Mouse (Mus musculus): Measurements from ENCODE around the gene Gse1. TPM values are rescaled to one million over a fixed set of nuclear protein-coding genes. Genes with fewer than 3 reads are reported as not detected.

The Gse1 gene
- total and polyA plus RNA-seq, 3 experiments = 23.6 to 128 (median 66.9) TPM

DNA sequence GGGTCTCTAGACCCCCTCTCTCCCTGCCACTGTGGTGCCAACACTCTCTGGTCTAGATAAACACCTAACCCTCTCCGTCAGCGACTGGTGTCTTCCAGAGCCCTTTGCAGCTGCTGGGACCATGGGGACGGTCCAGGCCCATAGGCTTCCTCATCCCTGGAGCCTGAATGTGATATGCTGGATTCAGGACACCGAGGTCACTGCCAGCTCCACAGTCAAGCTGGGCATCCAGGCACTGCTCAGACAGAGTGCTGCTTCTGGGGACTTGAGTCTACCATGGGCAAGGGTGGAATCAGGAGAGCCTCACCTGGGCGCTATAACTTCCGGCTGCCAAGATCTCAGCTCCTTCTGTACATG lies 154.9 kb downstream of the Gse1 start:
- peak overlapping the region; percentile 42 for H3K9ac ChIP-seq (ENCODE audit: control insufficient read depth, low read depth, low read length, poor library complexity, severe bottlenecking)

DNA sequence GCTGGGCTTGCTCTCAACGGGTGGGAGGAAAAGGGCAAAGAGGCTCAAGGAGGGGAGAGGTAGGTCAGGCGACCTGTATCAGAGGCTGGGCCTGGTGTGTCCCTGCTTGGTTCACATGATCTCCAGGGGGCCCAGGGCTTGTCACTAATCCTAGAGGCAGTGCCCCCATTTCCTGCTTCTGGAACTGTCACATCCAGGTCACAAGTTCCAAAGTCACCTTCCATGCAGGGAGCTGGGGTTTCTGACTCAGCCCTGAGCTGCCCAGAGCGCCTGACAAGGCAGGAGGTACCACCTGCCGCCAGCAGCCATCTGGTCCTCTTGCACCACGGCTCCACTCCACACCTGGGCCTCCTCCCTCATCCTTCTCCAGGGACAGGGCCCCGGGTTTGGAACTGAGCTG lies 155.5 kb downstream of the Gse1 start:
- no peak for TF ChIP-seq ZMIZ1 (IDR thresholded peaks at IDR 0.05; ENCODE audit: low read depth, low read length)
- no peak for TF ChIP-seq MAZ (IDR thresholded peaks at IDR 0.05; ENCODE audit: low read depth, low read length)
- TF ChIP-seq CHD1 (IDR thresholded peaks at IDR 0.05; ENCODE audit: low read depth, low read length) = no peak
- no peak for TF ChIP-seq POLR2AphosphoS2 (IDR thresholded peaks at IDR 0.05; ENCODE audit: low read length)
- no peak for TF ChIP-seq ETS1 (IDR thresholded peaks at IDR 0.05; ENCODE audit: low read depth, low read length)
- TF ChIP-seq TCF12 (IDR thresholded peaks at IDR 0.05; ENCODE audit: low read depth, low read length) = no peak
- no peak for TF ChIP-seq SMC3 (IDR thresholded peaks at IDR 0.05; ENCODE audit: low read depth, low read length)
- no peak for TF ChIP-seq MXI1 (IDR thresholded peaks at IDR 0.05; ENCODE audit: low read depth, low read length)
- TF ChIP-seq MYC (IDR thresholded peaks at IDR 0.05; ENCODE audit: low read depth, low read length) = no peak
- TF ChIP-seq RAD21 (IDR thresholded peaks at IDR 0.05; ENCODE audit: low read depth, low read length) = no peak
- Histone ChIP-seq H3K4me3 (ENCODE audit: control insufficient read depth in 1 of 2, insufficient read depth in 1 of 2, low read depth in 2 of 2, low read length in 2 of 2) (no peak overlapping the region), H3K9ac (ENCODE audit: control insufficient read depth, low read depth, low read length, poor library complexity, severe bottlenecking) (no peak overlapping the region), H3K36me3 (ENCODE audit: control insufficient read depth in 1 of 2, insufficient read depth in 2 of 2, low read length in 2 of 2) (peaks cover 0 to 20% of the 10 kb centered on the region in 2 experiments; a peak in 2 of 4 replicates), H3K27ac (ENCODE audit: control insufficient read depth, low read depth, low read length) (no peak overlapping the region; the same call in 1 of the 2 replicates), H3K27me3 (ENCODE audit: control insufficient read depth in 1 of 2, insufficient read depth in 2 of 2, low read length in 2 of 2) (no peaks in the 10 kb centered on the region), H3K79me2 (ENCODE audit: control insufficient read depth, insufficient read depth, low read length, poor library complexity) (no peaks in the 10 kb centered on the region; the same call in none of the 2 replicates), H3K4me1 (ENCODE audit: control insufficient read depth in 1 of 2, insufficient read depth in 2 of 2, low read length in 2 of 2) (peaks cover 18 to 28% of the 10 kb centered on the region in 2 experiments), H3K9me3 (replicated peaks; ENCODE audit: insufficient read depth, low read length) (no peaks in the 10 kb centered on the region)
- no peak for DNase-seq (ENCODE audit: low read depth, low spot score)

More for the DNA sequence above, 154.9 kb downstream of the Gse1 start:
- peaks cover 1% of the 10 kb centered on the region for H3K79me2 ChIP-seq (ENCODE audit: control insufficient read depth, insufficient read depth, low read length, poor library complexity)
- H3K27ac ChIP-seq (ENCODE audit: control insufficient read depth, low read depth, low read length) = peak overlapping the region; percentile 41
- peaks cover 0 to 25% of the 10 kb centered on the region in 2 experiments; a peak in 2 of 4 replicates for H3K36me3 ChIP-seq (ENCODE audit: control insufficient read depth in 1 of 2, insufficient read depth in 2 of 2, low read length in 2 of 2)
- no peaks in the 10 kb centered on the region for H3K9me3 ChIP-seq (replicated peaks; ENCODE audit: insufficient read depth, low read length)
- no peak for DNase-seq (ENCODE audit: low read depth, low spot score)
- TF ChIP-seq BHLHE40 (IDR thresholded peaks at IDR 0.05; ENCODE audit: borderline replicate concordance, low read depth, low read length) = no peak
- TF ChIP-seq SMC3 (IDR thresholded peaks at IDR 0.05; ENCODE audit: low read depth, low read length) = no peak
- TF ChIP-seq MEF2A (IDR thresholded peaks at IDR 0.05; ENCODE audit: extremely low read depth, insufficient replicate concordance, low read depth, low read length, poor library complexity, severe bottlenecking) = no peak
- no peak for TF ChIP-seq KAT2A (conservative IDR thresholded peaks at IDR 0.05; ENCODE audit: low read depth, low read length)
- no peak for TF ChIP-seq ETS1 (IDR thresholded peaks at IDR 0.05; ENCODE audit: low read depth, low read length)
- no peak for TF ChIP-seq EP300 (IDR thresholded peaks at IDR 0.05; ENCODE audit: low read depth in 1 of 2, low read length in 2 of 2)
- no peak for TF ChIP-seq MXI1 (IDR thresholded peaks at IDR 0.05; ENCODE audit: low read depth, low read length)
- no peak for TF ChIP-seq SIN3A (IDR thresholded peaks at IDR 0.05; ENCODE audit: low read length)
- TF ChIP-seq ZC3H11A (IDR thresholded peaks at IDR 0.05; ENCODE audit: low read depth, low read length) = no peak
- no peak for TF ChIP-seq ZKSCAN1 (IDR thresholded peaks at IDR 0.05; ENCODE audit: low read depth, low read length)
- no peak for TF ChIP-seq CHD1 (IDR thresholded peaks at IDR 0.05; ENCODE audit: low read depth, low read length)
- no peak for TF ChIP-seq NRF1 (IDR thresholded peaks at IDR 0.05; ENCODE audit: insufficient read depth, low read depth, low read length, poor library complexity, severe bottlenecking)
- no peak for TF ChIP-seq TCF12 (IDR thresholded peaks at IDR 0.05; ENCODE audit: low read depth, low read length)
- TF ChIP-seq CHD2 (IDR thresholded peaks at IDR 0.05; ENCODE audit: low read length) = no peak
- no peak for TF ChIP-seq RAD21 (IDR thresholded peaks at IDR 0.05; ENCODE audit: low read depth, low read length)
- TF ChIP-seq MAFK (IDR thresholded peaks at IDR 0.05; ENCODE audit: borderline replicate concordance, low read depth, low read length) = no peak
- no peak for TF ChIP-seq ELF1 (IDR thresholded peaks at IDR 0.05; ENCODE audit: low read depth, low read length)
- no peak for TF ChIP-seq ZNF384 (IDR thresholded peaks at IDR 0.05; ENCODE audit: low read depth, low read length)
- TF ChIP-seq MAX (IDR thresholded peaks at IDR 0.05; ENCODE audit: low read length) = no peak
- TF ChIP-seq GATA1 (IDR thresholded peaks at IDR 0.05; ENCODE audit: low read depth, low read length) = no peak
- no peaks in the 10 kb centered on the region for H3K27me3 ChIP-seq (ENCODE audit: control insufficient read depth in 1 of 2, insufficient read depth in 2 of 2, low read length in 2 of 2)
- H3K4me1 ChIP-seq (ENCODE audit: control insufficient read depth in 1 of 2, insufficient read depth in 2 of 2, low read length in 2 of 2) = peaks cover 23 to 34% of the 10 kb centered on the region in 2 experiments
- H3K4me3 ChIP-seq (ENCODE audit: control insufficient read depth in 1 of 2, insufficient read depth in 1 of 2, low read depth in 2 of 2, low read length in 2 of 2) = no peak overlapping the region

Measured in MEL (cell line).